Mouse (Mus musculus) hindbrain, embryonic 13.5 days (tissue): ENCODE results near the gene Ahcyl2. TPM values are rescaled to one million over a fixed set of nuclear protein-coding genes. Genes with fewer than 3 reads are reported as not detected.
A peak's percentile ranks its signal among the peaks of the same experiment; 100 is the strongest.
"Not testable (repeated sequence)": the region's sequence is repeated elsewhere in the genome, so short reads cannot be mapped to it uniquely, and the experiment has no call there.

Source experiments
- ATAC-seq: fragments of 200-750 bp; cut with Nextera tagmentation; 2 replicates; pipeline ENCODE4 v1.8.0; 2017; ENCODE audit warnings: moderate TSS enrichment; ENCODE audit not compliant: low FRiP score
- H3K27ac ChIP-seq: fragments of 300-500 bp; sonication (generic); 2 replicates; pipeline ENCODE4 v1.5.1; 2015; ENCODE audit warnings: inconsistent platforms, mild to moderate bottlenecking, moderate library complexity
- H3K27me3 ChIP-seq: fragments of 300-500 bp; sonication (generic); 2 replicates; pipeline ENCODE4 v1.6.1; 2015; ENCODE audit warnings: mild to moderate bottlenecking, inconsistent platforms
- H3K36me3 ChIP-seq: fragments of 300-500 bp; sonication (generic); 2 replicates; pipeline ENCODE4 v1.6.1; 2015; ENCODE audit warnings: mild to moderate bottlenecking, inconsistent platforms
- H3K4me1 ChIP-seq: fragments of 300-500 bp; sonication (generic); replicated peaks from 2 replicates; pipeline ENCODE4 v1.6.1; 2015; ENCODE audit warnings: inconsistent platforms
- H3K4me2 ChIP-seq: fragments of 300-500 bp; sonication (generic); 2 replicates; pipeline ENCODE4 v1.6.1; 2015; ENCODE audit warnings: inconsistent platforms, mild to moderate bottlenecking, moderate library complexity
- H3K4me3 ChIP-seq: fragments of 300-500 bp; sonication (generic); 2 replicates; pipeline ENCODE4 v1.5.1; 2015; ENCODE audit warnings: mild to moderate bottlenecking, inconsistent platforms
- H3K9ac ChIP-seq: fragments of 300-500 bp; sonication (generic); 2 replicates; pipeline ENCODE4 v1.6.1; 2015; ENCODE audit warnings: mild to moderate bottlenecking, inconsistent platforms
- H3K9me3 ChIP-seq: fragments of 300-500 bp; sonication (generic); 2 replicates; pipeline ENCODE4 v1.6.1; 2016; ENCODE audit warnings: inconsistent platforms
- WGBS: fragments of 180-500 bp; shearing (Covaris S2); methylation state at CpG from one replicate; pipeline ENCODE4 v1.1.7; 2015; 5-methylcytosine and 5-hydroxymethylcytosine counted together
- polyA plus RNA-seq: library from polyadenylated mRNA; unstranded; fragments of >200 nt; fragmentation: Nextera tagmentation; extraction: Ambion mirVana; gene quantifications from 2 replicates; pipeline ENCODE4 v1.2.1, GENCODE M21; 2015

Ahcyl2 gene
- polyA plus RNA-seq, 1 experiment from 2014 or later = 18.0 TPM

- Histone ChIP-seq H3K4me1 (peaks cover 3% of the 10 kb centered on the region; the same call in 1 of the 2 replicates), H3K4me2 (no peak overlapping the region), H3K27ac (no peak overlapping the region), H3K4me3 (no peak overlapping the region), H3K27me3 (no peaks in the 10 kb centered on the region), H3K9me3 (peaks cover under 1% of the 10 kb centered on the region; the same call in 1 of the 2 replicates), H3K9ac (no peak overlapping the region), H3K36me3 (peaks cover 28% of the 10 kb centered on the region)
- no peak for ATAC-seq
- WGBS = 77% methylated on average over 11 of the region's 11 CpGs
Measured at GRCm38 (mm10) chr6:29753336-29753735, 14.5 kb upstream of the Ahcyl2 start.

- Histone ChIP-seq H3K9ac (no peak overlapping the region), H3K4me3 (no peak overlapping the region), H3K36me3 (peaks cover 41% of the 10 kb centered on the region), H3K27me3 (no peaks in the 10 kb centered on the region), H3K4me1 (peaks cover 3% of the 10 kb centered on the region; the same call in 1 of the 2 replicates), H3K27ac (no peak overlapping the region), H3K9me3 (no peaks in the 10 kb centered on the region), H3K4me2 (no peak overlapping the region)
- ATAC-seq = no peak
- 91% methylated on average over 5 of the region's 5 CpGs for WGBS
Measured at GRCm38 (mm10) chr6:29756001-29756400, 11.8 kb upstream of the Ahcyl2 start.

- WGBS = 85% methylated on average over 4 of the region's 4 CpGs
- Histone ChIP-seq H3K27me3 (no peaks in the 10 kb centered on the region), H3K4me3 (no peak overlapping the region), H3K36me3 (peaks cover 41% of the 10 kb centered on the region), H3K9me3 (no peaks in the 10 kb centered on the region), H3K27ac (no peak overlapping the region), H3K4me2 (no peak overlapping the region), H3K9ac (no peak overlapping the region), H3K4me1 (peaks cover 3% of the 10 kb centered on the region; the same call in 1 of the 2 replicates)
- ATAC-seq = no peak
Measured at GRCm38 (mm10) chr6:29756476-29756875, 11.3 kb upstream of the Ahcyl2 start.

- Histone ChIP-seq H3K9ac (no peak overlapping the region), H3K4me1 (peaks cover under 1% of the 10 kb centered on the region; the same call in 1 of the 2 replicates), H3K9me3 (no peaks in the 10 kb centered on the region), H3K4me2 (no peak overlapping the region), H3K4me3 (no peak overlapping the region), H3K27me3 (no peaks in the 10 kb centered on the region), H3K27ac (no peak overlapping the region), H3K36me3 (peaks cover 41% of the 10 kb centered on the region)
- 39% methylated on average over 4 of the region's 4 CpGs for WGBS
- ATAC-seq = peak; percentile 45; the same call in 1 of the 2 replicates
Measured at GRCm38 (mm10) chr6:29758417-29758816, 9.4 kb upstream of the Ahcyl2 start.

- 81% methylated on average over 13 of the region's 13 CpGs for WGBS
- Histone ChIP-seq H3K4me3 (no peak overlapping the region), H3K27me3 (no peaks in the 10 kb centered on the region), H3K4me2 (no peak overlapping the region), H3K27ac (no peak overlapping the region), H3K9ac (no peak overlapping the region), H3K4me1 (no peaks in the 10 kb centered on the region), H3K36me3 (peaks cover 37% of the 10 kb centered on the region), H3K9me3 (no peaks in the 10 kb centered on the region)
- ATAC-seq = no peak; the same call in 1 of the 2 replicates
Measured at GRCm38 (mm10) chr6:29759012-29759679, 8.7 kb upstream of the Ahcyl2 start.

- 93% methylated on average over 2 of the region's 2 CpGs for WGBS
- H3K27me3 ChIP-seq, H3K9ac ChIP-seq, H3K27ac ChIP-seq, ATAC-seq, H3K4me2 ChIP-seq, H3K4me3 ChIP-seq, H3K9me3 ChIP-seq, H3K4me1 ChIP-seq: not testable (repeated sequence)
- H3K36me3 ChIP-seq = peaks cover 28% of the 10 kb centered on the region
Measured at GRCm38 (mm10) chr6:29760397-29760796, 7.4 kb upstream of the Ahcyl2 start.

GRCm38 (mm10) chr6:29761282-29761681 lies 6.5 kb upstream of the Ahcyl2 start:
- no peak overlapping the region for H3K9ac ChIP-seq
- H3K9me3 ChIP-seq = no peaks in the 10 kb centered on the region
- H3K4me1 ChIP-seq = no peaks in the 10 kb centered on the region
- H3K27me3 ChIP-seq = no peaks in the 10 kb centered on the region
- H3K36me3 ChIP-seq = peaks cover 25% of the 10 kb centered on the region
- WGBS = 93% methylated on average over 4 of the region's 4 CpGs
- no peak overlapping the region for H3K27ac ChIP-seq
- no peak for ATAC-seq
- H3K4me3 ChIP-seq = no peak overlapping the region
- H3K4me2 ChIP-seq = no peak overlapping the region

GRCm38 (mm10) chr6:29762524-29762923 lies 5.3 kb upstream of the Ahcyl2 start:
- WGBS = 63% methylated on average over 4 of the region's 4 CpGs
- no peaks in the 10 kb centered on the region for H3K4me1 ChIP-seq
- H3K9ac ChIP-seq = no peak overlapping the region
- peaks cover 16% of the 10 kb centered on the region for H3K36me3 ChIP-seq
- no peaks in the 10 kb centered on the region for H3K27me3 ChIP-seq
- no peak overlapping the region for H3K4me2 ChIP-seq
- H3K27ac ChIP-seq = no peak overlapping the region
- H3K4me3 ChIP-seq = no peak overlapping the region
- no peak for ATAC-seq
- no peaks in the 10 kb centered on the region for H3K9me3 ChIP-seq

GRCm38 (mm10) chr6:29766874-29767273 lies 937 bp upstream of the Ahcyl2 start:
- H3K27ac ChIP-seq = no peak overlapping the region
- H3K4me2 ChIP-seq = no peak overlapping the region
- no peak overlapping the region for H3K4me3 ChIP-seq
- no peaks in the 10 kb centered on the region for H3K27me3 ChIP-seq
- 95% methylated on average over 2 of the region's 2 CpGs for WGBS
- H3K9me3 ChIP-seq = no peaks in the 10 kb centered on the region
- H3K9ac ChIP-seq = no peak overlapping the region
- no peaks in the 10 kb centered on the region for H3K36me3 ChIP-seq
- H3K4me1 ChIP-seq = peaks cover 17% of the 10 kb centered on the region
- ATAC-seq = no peak

- Histone ChIP-seq H3K36me3 (no peaks in the 10 kb centered on the region), H3K9ac (peak overlapping the region; percentile 78), H3K9me3 (no peaks in the 10 kb centered on the region), H3K4me3 (peak overlapping the region; percentile 63), H3K4me2 (peak overlapping the region; percentile 61), H3K27me3 (no peaks in the 10 kb centered on the region), H3K4me1 (peaks cover 17% of the 10 kb centered on the region), H3K27ac (peak overlapping the region; percentile 89)
- under 1% methylated on average over 39 of the region's 50 CpGs for whole genome bisulfite sequencing
- ATAC-seq = no peak; the same call in none of the 2 replicates
Measured at GRCm38 (mm10) chr6:29768791-29769441, 1.1 kb downstream of the Ahcyl2 start.

GRCm38 (mm10) chr6:29770672-29771321 lies 3.0 kb downstream of the Ahcyl2 start:
- Histone ChIP-seq H3K4me2 (0 out of 2 replicates have a peak overlapping the region, but pooled peaks have one; percentile 10), H3K4me3 (no peak overlapping the region), H3K9ac (no peak overlapping the region), H3K9me3 (no peaks in the 10 kb centered on the region), H3K36me3 (no peaks in the 10 kb centered on the region), H3K4me1 (peaks cover 20% of the 10 kb centered on the region), H3K27ac (no peak overlapping the region), H3K27me3 (no peaks in the 10 kb centered on the region)
- whole genome bisulfite sequencing = 59% methylated on average over 2 of the region's 2 CpGs
- ATAC-seq = no peak

- no peaks in the 10 kb centered on the region for H3K9me3 ChIP-seq
- 96% methylated on average over 3 of the region's 3 CpGs for WGBS
- ATAC-seq = no peak
Measured at GRCm38 (mm10) chr6:29772236-29772635, 4.4 kb downstream of the Ahcyl2 start.

More at GRCm38 (mm10) chr6:29772236-29772635, 4.4 kb downstream of the Ahcyl2 start:
- H3K27me3 ChIP-seq = no peaks in the 10 kb centered on the region
- H3K4me1 ChIP-seq = peaks cover 21% of the 10 kb centered on the region
- H3K36me3 ChIP-seq = no peaks in the 10 kb centered on the region
- H3K9ac ChIP-seq = no peak overlapping the region
- no peak overlapping the region for H3K4me3 ChIP-seq
- H3K4me2 ChIP-seq = no peak overlapping the region
- no peak overlapping the region for H3K27ac ChIP-seq
